Mouse (Mus musculus): ENCODE results near the gene Vav1. TPM values are rescaled to one million over a fixed set of nuclear protein-coding genes. Genes with fewer than 3 reads are reported as not detected.

Vav1 gene
- polyA plus RNA-seq, 1 experiment from 2014 or later: 1.8 TPM

DNA sequence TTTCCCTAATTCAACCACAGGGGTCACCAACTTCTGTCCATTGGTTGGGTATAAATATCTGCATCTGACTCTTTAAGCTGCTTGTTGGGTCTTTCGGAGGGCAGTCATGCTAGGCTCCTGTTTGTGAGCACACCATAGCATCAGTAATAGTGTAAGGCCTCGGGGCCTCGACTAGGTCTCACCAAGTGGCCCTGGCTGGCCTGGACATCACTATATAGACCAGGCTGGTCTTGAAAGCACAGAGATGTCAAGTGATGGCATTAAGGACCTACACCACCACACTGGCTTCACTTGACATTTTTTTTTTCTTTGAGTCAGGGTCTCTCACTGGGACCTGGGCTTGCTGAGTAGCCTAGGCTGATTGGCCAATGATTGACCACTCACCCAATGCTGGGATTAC lies 20.7 kb upstream of the Vav1 start:
- H3K27me3 ChIP-seq: no peaks in the 10 kb centered on the region
- no peaks in the 10 kb centered on the region for H3K4me1 ChIP-seq
- H3K9ac ChIP-seq: no peak overlapping the region
- no peaks in the 10 kb centered on the region for H3K9me3 ChIP-seq (replicated peaks)
- H3K27ac ChIP-seq: no peak overlapping the region
- H3K36me3 ChIP-seq: peaks cover 96% of the 10 kb centered on the region
- WGBS: 88% methylated on average over 3 of the region's 3 CpGs
- ATAC-seq (replicated peaks; ENCODE audit: low FRiP score): no peak
- no peak overlapping the region for H3K4me2 ChIP-seq
- no peak overlapping the region for H3K4me3 ChIP-seq (replicated peaks)

- no peak for ATAC-seq (replicated peaks; ENCODE audit: low FRiP score)
- H3K9ac ChIP-seq: no peak overlapping the region
- WGBS: 88% methylated on average over 8 of the region's 8 CpGs
- no peak overlapping the region for H3K4me2 ChIP-seq
- no peaks in the 10 kb centered on the region for H3K9me3 ChIP-seq (replicated peaks)
- no peak overlapping the region for H3K4me3 ChIP-seq (replicated peaks)
- no peaks in the 10 kb centered on the region for H3K27me3 ChIP-seq
- H3K27ac ChIP-seq: no peak overlapping the region
- H3K4me1 ChIP-seq: peaks cover 2% of the 10 kb centered on the region; the same call in 1 of the 2 replicates
- peaks cover 90% of the 10 kb centered on the region for H3K36me3 ChIP-seq
Measured at GRCm38 (mm10) chr17:57259742-57260141, 19.2 kb upstream of the Vav1 start.

- Histone ChIP-seq H3K4me1 (peaks cover 8% of the 10 kb centered on the region), H3K9ac (no peak overlapping the region), H3K36me3 (peaks cover 84% of the 10 kb centered on the region), H3K27ac (no peak overlapping the region), H3K9me3 (replicated peaks) (no peaks in the 10 kb centered on the region), H3K27me3 (no peaks in the 10 kb centered on the region), H3K4me3 (replicated peaks) (no peak overlapping the region), H3K4me2 (no peak overlapping the region)
- no peak for ATAC-seq (replicated peaks; ENCODE audit: low FRiP score)
- 82% methylated on average over 9 of the region's 9 CpGs for WGBS
Measured at GRCm38 (mm10) chr17:57260351-57260750, 18.5 kb upstream of the Vav1 start.

GRCm38 (mm10) chr17:57261286-57261685 lies 17.6 kb upstream of the Vav1 start:
- Histone ChIP-seq H3K36me3 (peaks cover 75% of the 10 kb centered on the region), H3K9me3 (replicated peaks) (no peaks in the 10 kb centered on the region), H3K27ac (no peak overlapping the region), H3K9ac (no peak overlapping the region), H3K4me2 (no peak overlapping the region), H3K4me1 (peaks cover 11% of the 10 kb centered on the region), H3K4me3 (replicated peaks) (no peak overlapping the region), H3K27me3 (no peaks in the 10 kb centered on the region)
- WGBS: 92% methylated on average over 4 of the region's 4 CpGs
- ATAC-seq (replicated peaks; ENCODE audit: low FRiP score): no peak

DNA sequence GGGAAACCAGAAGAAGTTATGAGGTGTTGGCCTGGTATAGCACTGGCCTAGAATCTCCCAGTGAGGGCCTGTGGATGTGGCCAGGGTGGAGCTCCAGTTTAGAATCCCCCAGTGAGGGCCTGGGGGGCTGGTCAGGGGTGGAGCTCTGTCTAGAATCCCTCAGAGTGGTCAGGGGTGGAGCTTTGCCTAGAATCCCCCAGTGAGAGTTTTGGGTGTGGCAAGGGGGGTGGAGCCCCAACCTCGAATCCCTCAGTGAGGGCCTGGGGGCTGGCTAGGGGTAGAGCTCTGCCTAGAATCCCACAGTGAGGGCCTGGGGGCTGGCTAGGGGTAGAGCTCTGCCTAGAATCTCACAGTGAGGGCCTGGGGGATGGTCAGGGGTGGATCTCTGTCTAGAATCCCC lies 17.1 kb upstream of the Vav1 start:
- no peak overlapping the region for H3K9ac ChIP-seq
- H3K27ac ChIP-seq: no peak overlapping the region
- H3K27me3 ChIP-seq: no peaks in the 10 kb centered on the region
- H3K36me3 ChIP-seq: peaks cover 70% of the 10 kb centered on the region
- H3K4me1 ChIP-seq: peaks cover 11% of the 10 kb centered on the region
- H3K9me3 ChIP-seq (replicated peaks): no peaks in the 10 kb centered on the region
- no peak for ATAC-seq (replicated peaks; ENCODE audit: low FRiP score)
- no peak overlapping the region for H3K4me3 ChIP-seq (replicated peaks)
- no peak overlapping the region for H3K4me2 ChIP-seq
- WGBS: 25% methylated on average over 1 of the region's 1 CpGs

DNA sequence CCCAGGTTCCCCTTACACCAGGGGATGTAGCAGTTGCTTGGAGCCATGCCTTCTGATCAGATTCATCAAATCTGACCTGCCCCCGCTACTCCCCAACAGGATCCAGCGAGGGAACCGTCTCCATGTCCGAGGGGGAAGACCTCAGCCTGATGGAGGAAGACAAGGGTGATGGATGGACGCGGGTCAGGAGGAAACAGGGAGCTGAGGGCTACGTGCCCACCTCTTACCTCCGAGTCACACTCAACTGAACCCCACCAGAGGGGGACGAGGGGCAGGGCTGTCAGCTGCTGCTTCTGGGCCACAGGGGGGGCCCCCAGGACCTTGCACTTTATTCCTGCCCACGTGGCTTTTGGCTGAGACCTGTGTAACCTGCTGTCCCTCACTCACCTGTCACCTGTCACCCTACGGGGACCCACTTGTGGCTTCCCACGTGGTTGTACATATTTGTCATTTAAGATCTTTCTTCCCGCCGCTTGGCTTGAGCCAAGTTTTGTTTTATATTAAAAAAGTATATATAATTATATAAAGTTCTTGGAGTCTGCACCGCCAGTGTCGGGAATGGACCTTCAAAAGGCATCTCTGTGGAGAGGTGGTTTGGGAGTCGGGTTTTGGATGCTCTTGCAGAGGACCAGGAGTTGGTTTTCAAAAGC lies 15.9 kb upstream of the Vav1 start:
- Histone ChIP-seq H3K4me2 (no peak overlapping the region), H3K9ac (no peak overlapping the region), H3K9me3 (replicated peaks) (no peaks in the 10 kb centered on the region), H3K4me1 (peaks cover 11% of the 10 kb centered on the region), H3K27ac (no peak overlapping the region), H3K27me3 (no peaks in the 10 kb centered on the region), H3K4me3 (replicated peaks) (no peak overlapping the region), H3K36me3 (peaks cover 59% of the 10 kb centered on the region)
- WGBS: 88% methylated on average over 17 of the region's 17 CpGs
- no peak for ATAC-seq (replicated peaks; ENCODE audit: low FRiP score)

GRCm38 (mm10) chr17:57264164-57264563 lies 14.7 kb upstream of the Vav1 start:
- no peak overlapping the region for H3K4me2 ChIP-seq
- peaks cover 11% of the 10 kb centered on the region for H3K4me1 ChIP-seq
- H3K27me3 ChIP-seq: no peaks in the 10 kb centered on the region
- ATAC-seq (replicated peaks; ENCODE audit: low FRiP score): 0 out of 2 replicates have a peak, but pooled peaks have one; percentile 7
- no peaks in the 10 kb centered on the region for H3K9me3 ChIP-seq (replicated peaks)
- H3K9ac ChIP-seq: no peak overlapping the region
- WGBS: 77% methylated on average over 2 of the region's 2 CpGs
- H3K4me3 ChIP-seq (replicated peaks): no peak overlapping the region
- 0 out of 2 replicates have a peak overlapping the region, but pooled peaks have one; percentile 48 for H3K27ac ChIP-seq
- H3K36me3 ChIP-seq: peaks cover 48% of the 10 kb centered on the region

- WGBS: 27% methylated on average over 21 of the region's 22 CpGs
- peak overlapping the region; percentile 48; the same call in 1 of the 2 replicates for H3K27ac ChIP-seq
Measured at GRCm38 (mm10) chr17:57264972-57265945, 13.6 kb upstream of the Vav1 start.

DNA sequence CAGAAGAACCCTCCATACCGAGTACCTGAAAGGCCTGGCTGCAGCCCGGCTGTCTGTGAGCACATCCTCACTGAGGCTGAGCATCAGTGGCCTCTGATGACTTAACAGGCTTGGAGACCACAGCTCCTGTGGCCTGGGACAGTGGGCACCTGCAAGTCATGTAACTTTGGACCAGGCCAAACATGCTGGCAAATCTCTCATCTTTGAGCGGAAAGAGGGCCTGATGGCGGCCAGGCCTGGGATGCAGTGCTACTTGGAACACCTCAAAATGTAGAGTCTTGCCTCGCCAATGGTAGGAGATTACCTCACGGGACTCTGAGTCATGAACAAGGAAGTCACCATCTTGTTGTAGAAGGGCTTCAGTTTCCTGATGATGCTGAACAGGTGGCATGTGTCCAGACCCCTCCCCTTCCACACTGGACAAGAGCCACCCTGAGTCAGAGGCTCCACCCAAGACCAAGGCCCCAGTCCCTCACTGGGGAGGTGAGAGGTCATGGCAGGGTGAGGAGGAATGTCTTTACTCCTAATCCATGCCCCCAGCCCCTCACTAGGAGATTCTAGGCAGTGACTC lies 11.3 kb upstream of the Vav1 start:
- H3K9me3 ChIP-seq (replicated peaks): no peaks in the 10 kb centered on the region
- WGBS: 92% methylated on average over 6 of the region's 6 CpGs
- H3K27me3 ChIP-seq: no peaks in the 10 kb centered on the region
- peaks cover 11% of the 10 kb centered on the region for H3K4me1 ChIP-seq
- H3K9ac ChIP-seq: no peak overlapping the region
- peaks cover 15% of the 10 kb centered on the region for H3K36me3 ChIP-seq
- H3K27ac ChIP-seq: no peak overlapping the region
- ATAC-seq (replicated peaks; ENCODE audit: low FRiP score): no peak
- H3K4me2 ChIP-seq: no peak overlapping the region
- H3K4me3 ChIP-seq (replicated peaks): no peak overlapping the region

More at GRCm38 (mm10) chr17:57264972-57265945, 13.6 kb upstream of the Vav1 start:
- peak overlapping the region; percentile 48 for H3K4me2 ChIP-seq
- ATAC-seq (replicated peaks; ENCODE audit: low FRiP score): peak; percentile 95
- no peaks in the 10 kb centered on the region for H3K27me3 ChIP-seq
- peaks cover 39% of the 10 kb centered on the region for H3K36me3 ChIP-seq
- H3K4me3 ChIP-seq (replicated peaks): peak overlapping the region; percentile 23; the same call in 1 of the 2 replicates
- H3K4me1 ChIP-seq: peaks cover 11% of the 10 kb centered on the region
- no peaks in the 10 kb centered on the region for H3K9me3 ChIP-seq (replicated peaks)
- no peak overlapping the region for H3K9ac ChIP-seq

DNA sequence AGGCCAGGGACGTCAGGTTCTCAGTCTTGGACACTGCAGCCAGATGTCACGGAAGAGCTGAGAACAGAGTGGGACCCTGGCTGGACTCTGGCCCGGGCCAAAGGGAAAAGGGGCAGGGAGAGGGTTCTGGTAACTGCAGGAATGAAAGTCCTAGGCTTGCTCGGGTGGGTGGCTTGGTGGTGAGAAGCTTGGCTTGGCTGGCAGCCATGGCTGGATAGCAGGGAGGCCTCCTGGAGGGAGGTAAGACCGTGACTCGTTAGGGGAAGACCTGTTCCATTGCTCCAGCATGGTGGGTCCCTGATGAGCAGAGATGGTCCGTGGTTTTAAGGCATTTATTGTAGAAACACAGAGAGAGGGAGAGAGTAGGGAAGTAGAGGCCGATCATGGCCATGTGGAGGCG lies 7.6 kb upstream of the Vav1 start:
- Histone ChIP-seq H3K4me1 (peaks cover 17% of the 10 kb centered on the region), H3K27me3 (peaks cover 9% of the 10 kb centered on the region; the same call in 1 of the 2 replicates), H3K4me3 (replicated peaks) (no peak overlapping the region), H3K27ac (no peak overlapping the region), H3K4me2 (no peak overlapping the region), H3K36me3 (no peaks in the 10 kb centered on the region), H3K9me3 (replicated peaks) (no peaks in the 10 kb centered on the region), H3K9ac (no peak overlapping the region)
- no peak for ATAC-seq (replicated peaks; ENCODE audit: low FRiP score)
- 67% methylated on average over 9 of the region's 9 CpGs for WGBS

DNA sequence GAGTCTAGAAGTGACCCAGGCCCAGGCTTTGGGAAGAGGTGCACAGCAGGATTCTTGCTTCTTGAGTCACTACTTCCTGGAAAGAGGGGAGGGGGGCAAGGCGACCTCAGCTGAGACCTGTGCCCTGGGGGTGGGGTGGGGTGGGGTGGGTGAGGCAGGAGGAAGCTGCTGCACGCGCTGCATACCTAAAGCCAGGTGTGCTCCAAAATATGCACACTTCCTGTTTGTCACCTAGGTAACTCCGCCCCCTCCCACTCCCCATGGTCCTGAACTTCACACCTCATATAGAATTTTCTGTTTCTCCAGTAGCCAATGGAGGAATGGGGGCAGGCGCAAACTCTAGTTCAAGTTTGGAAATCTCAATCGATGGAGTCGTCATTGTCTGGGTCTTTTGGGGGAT lies 5.1 kb upstream of the Vav1 start:
- Histone ChIP-seq H3K9ac (no peak overlapping the region), H3K9me3 (replicated peaks) (no peaks in the 10 kb centered on the region), H3K4me2 (no peak overlapping the region), H3K4me3 (replicated peaks) (0 out of 2 replicates have a peak overlapping the region, but pooled peaks have one; percentile 57), H3K27ac (no peak overlapping the region), H3K4me1 (peaks cover 24% of the 10 kb centered on the region), H3K27me3 (peaks cover 12% of the 10 kb centered on the region; the same call in 1 of the 2 replicates), H3K36me3 (no peaks in the 10 kb centered on the region)
- 28% methylated on average over 7 of the region's 7 CpGs for WGBS
- ATAC-seq (replicated peaks; ENCODE audit: low FRiP score): no peak

DNA sequence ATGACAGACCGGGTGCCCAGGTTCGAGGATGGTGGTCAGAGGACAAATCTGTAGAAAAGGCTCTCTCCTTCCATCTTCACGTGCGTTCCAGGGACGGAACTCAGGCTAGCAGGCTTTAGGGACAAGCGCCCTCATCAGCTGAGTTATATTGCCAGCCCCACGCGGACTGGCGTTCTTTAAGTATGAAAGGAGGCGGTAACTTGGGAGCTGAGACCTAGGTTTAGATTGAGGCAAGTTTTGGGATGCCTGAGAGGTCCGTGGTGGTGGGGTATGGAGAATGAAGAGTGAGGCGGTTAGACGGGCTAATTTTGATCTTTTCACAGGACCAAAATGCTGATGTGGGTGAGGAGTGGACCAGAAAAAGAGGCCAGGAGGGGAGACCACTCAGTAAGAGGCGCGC lies 4.2 kb upstream of the Vav1 start:
- peaks cover 20% of the 10 kb centered on the region; the same call in 1 of the 2 replicates for H3K27me3 ChIP-seq
- no peak for ATAC-seq (replicated peaks; ENCODE audit: low FRiP score)
- WGBS: 6% methylated on average over 15 of the region's 15 CpGs
- H3K4me1 ChIP-seq: peaks cover 24% of the 10 kb centered on the region
- no peaks in the 10 kb centered on the region for H3K9me3 ChIP-seq (replicated peaks)
- peak overlapping the region; percentile 24; the same call in 1 of the 2 replicates for H3K27ac ChIP-seq
- H3K36me3 ChIP-seq: no peaks in the 10 kb centered on the region
- peak overlapping the region; percentile 57 for H3K4me3 ChIP-seq (replicated peaks)
- H3K4me2 ChIP-seq: peak overlapping the region; percentile 82
- H3K9ac ChIP-seq: peak overlapping the region; percentile 42
